Mouse (Mus musculus): Measurements from ENCODE around the gene Sbk1.

The Sbk1 gene

DNA sequence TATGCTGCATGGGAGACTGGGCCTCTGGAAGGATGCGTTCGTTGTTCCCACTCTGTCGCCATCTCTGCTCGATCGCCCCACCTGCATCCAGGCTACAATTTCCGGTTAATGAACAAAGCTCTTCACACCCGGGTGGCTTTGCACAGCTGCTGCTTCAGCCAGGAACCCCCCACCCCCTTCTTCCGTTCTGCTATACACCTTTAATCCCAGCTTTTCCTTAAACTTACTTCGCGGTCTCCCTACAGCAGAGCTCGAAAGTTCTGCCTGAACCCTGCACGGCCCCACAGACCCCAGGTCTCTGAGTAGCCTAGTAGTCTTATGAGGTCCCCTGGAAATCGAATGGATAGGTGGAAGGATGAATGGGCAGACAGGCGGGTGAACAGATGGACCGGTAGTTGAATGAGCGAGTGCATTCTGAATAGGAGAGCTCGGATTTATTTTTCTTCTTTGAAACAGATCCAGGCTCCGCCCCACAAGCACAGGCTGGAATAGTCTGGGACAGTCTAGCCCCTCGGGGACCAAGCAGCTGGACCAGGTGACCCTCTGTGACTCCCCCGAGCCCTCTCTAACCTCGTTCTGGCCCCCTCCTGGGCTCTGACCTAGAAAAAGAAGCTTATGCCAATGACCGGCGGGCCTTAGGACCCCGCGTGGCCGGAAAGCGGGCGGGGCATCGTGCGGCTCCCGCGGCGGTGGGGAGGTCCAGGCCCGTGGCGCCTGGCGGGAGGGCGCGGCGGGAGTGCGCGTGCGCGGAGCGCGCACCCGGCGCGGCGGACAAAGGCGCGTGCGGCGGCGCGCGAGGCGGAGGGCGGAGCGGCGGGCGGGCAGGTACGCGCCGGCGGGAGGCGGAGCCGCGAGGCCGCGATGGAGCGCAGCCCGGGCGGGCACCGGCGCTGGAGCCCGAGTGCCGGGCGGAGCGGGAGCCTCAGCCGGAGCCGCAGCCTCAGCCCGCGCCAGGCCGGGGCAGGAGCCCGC, at the start of gene Sbk1:
Gene Sbk1, plus strand, starts transcription at position 908 of the 972 bp plus-strand sequence.
- peak; percentile 90 for DNase-seq (ENCODE audit: low spot score)

GRCm38 (mm10) chr7:126222753-126223152, 49.7 kb upstream of the Sbk1 start:
- no peak for DNase-seq (ENCODE audit: low spot score)

GRCm38 (mm10) chr7:126226136-126226535, 46.3 kb upstream of the Sbk1 start:
- DNase-seq (ENCODE audit: low spot score) = no peak

- DNase-seq (ENCODE audit: low spot score) = no peak
Measured at GRCm38 (mm10) chr7:126230357-126231148, 41.9 kb upstream of the Sbk1 start.

- no peak for DNase-seq (ENCODE audit: low spot score)
Measured at GRCm38 (mm10) chr7:126232345-126233071, 39.9 kb upstream of the Sbk1 start.

- no peak for DNase-seq (ENCODE audit: low spot score)
Measured at GRCm38 (mm10) chr7:126234611-126235010, 37.8 kb upstream of the Sbk1 start.

DNA sequence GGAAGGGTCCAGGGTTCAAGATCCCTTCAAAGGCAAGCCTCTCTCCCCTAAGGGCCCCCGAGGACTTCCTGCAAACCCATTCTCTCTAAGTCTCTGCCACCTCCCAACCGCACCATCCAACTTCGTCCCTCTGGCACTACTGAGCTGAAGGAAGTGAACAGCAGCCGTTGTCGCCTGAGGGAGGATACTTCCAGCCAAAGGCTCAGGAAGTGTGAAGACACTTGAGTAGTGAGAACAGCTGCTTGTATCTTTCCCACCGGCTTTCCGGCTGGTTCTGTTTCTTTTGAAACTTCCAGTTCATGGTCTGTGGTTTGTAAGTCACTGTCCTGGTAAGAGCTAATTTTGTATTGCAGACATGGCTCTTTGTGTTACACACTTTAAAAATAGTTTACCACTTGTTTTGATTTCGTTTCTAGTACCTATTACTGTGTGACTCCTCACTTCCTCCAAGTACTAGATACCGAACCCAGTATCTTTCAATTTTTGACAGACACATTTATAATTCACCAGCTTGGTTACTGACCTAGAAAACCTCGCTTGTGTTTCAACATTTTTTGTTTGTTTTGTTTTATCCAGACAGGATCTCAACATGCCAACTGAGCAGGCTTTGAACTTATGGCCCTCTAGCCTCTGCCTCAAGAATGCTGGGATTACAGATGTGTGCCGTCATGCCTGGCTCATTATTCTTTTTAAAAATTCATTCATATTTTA, 36.2 kb upstream of the Sbk1 start:
- DNase-seq (ENCODE audit: low spot score) = no peak

DNA sequence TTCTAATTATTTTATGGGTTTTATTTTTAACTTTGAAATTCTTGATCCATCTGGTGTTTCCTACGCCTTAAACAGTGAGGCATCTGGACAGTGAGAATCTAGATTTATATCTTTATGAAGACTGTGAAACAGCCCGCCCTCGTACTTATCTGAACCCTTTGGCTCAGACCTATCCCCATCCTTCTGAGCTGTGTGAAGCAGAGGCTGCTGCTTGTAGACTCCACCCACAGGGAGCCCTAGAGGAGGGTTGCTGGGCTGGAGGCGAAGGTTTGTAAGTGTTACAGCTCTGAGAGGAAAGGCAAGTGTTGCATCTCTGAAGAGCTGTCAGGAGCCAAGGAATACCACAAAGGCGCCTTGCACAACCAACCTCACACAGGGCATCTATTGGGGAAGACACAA, 35.6 kb upstream of the Sbk1 start:
- no peak for DNase-seq (ENCODE audit: low spot score)

DNA sequence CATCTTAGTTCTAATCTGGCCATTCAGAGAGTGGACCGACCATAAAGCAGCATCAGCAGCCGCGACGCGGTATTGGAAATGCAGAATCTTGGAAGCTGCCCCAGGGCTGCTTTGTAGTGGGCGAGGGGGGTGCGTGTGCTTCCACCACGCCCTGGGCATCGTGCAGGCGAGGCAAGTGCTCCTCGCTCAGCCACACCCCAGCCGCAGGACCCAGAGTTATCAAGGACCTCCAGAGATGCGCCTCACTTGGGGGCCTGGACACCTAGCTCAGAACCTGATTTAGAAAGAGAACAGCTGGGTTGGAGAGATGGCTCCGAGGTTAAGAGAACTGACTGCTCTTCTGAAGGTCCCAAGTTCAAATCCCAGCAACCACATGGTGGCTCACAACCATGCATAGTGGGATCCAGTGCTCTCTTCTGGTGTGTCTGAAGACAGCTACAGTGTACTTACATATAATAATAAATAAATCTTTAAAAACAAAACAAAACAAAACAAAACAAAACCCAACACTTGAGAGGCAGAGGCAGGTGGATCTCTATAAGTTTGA, 31.5 kb upstream of the Sbk1 start:
- no peak for DNase-seq (ENCODE audit: low spot score)

- DNase-seq (ENCODE audit: low spot score) = no peak
Measured at GRCm38 (mm10) chr7:126244168-126244750, 28.2 kb upstream of the Sbk1 start.

DNA sequence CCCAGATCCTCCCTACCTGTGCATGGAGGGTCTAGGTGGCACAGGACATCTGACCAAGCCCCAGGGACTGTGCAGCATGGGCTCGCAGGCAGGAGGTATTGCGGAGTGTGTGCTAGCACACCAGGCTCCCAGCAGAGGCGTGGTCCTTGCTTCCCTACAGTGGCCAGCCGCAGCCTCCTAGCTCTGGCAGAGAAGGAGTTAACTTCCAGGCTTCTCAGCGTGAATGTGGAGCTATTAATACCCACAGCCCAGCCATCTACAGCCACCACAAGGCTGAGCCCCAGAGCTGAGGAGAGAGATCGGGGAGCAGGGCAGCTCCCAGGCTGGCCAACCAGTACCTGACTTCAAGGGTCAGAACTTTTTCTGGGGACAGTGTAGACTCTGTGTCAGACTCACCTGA, 24.3 kb upstream of the Sbk1 start:
- DNase-seq (ENCODE audit: low spot score) = no peak

DNA sequence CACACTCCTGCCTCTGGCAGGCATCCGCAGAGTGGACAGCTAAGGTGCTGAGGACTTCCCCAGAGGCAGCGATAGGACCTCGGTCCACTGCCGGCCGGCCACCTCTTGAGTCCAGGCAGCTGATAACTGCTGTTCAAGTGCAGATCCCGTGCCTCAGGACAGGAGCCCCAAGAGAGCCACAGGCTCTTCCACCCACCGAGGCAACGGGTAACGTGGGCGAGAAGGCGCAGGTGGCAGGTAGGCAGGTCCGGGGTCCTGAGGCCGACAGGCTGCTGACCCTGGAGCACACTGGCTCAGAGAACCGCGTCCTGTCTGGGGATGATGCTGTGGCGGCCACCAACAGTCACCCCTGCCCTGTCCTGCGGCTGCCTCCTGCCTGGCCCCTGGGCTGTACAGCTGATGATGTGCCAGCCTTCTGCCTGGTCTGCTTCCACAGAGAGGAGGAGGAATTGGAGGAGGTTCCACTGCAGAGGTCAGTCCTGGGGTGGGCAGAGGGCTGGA, 23.7 kb upstream of the Sbk1 start:
- DNase-seq (ENCODE audit: low spot score) = no peak

- no peak for DNase-seq (ENCODE audit: low spot score)
Measured at GRCm38 (mm10) chr7:126249146-126249545, 23.3 kb upstream of the Sbk1 start.

DNA sequence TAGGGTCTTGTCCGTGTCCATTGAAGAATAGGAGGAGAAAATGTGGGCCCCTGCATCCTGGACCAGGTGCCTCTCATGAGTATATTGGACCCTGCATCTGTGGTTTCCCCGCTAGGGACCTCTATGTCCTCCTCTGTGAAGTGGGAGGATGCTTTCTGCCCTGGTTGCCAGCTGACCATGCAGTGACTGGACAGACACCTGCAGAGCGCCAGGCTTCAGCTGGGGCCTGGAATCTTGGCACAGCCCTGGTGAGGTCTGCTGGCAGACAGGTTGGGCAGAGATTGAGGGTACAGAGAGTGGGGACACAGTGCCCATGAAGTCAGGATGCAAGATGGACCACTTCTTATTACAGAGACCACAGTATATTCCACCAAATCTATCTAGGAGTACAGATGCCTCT, 22.4 kb upstream of the Sbk1 start:
- DNase-seq (ENCODE audit: low spot score) = no peak

- DNase-seq (ENCODE audit: low spot score) = no peak
Measured at GRCm38 (mm10) chr7:126250481-126250880, 21.9 kb upstream of the Sbk1 start.

- no peak for DNase-seq (ENCODE audit: low spot score)
Measured at GRCm38 (mm10) chr7:126251698-126252097, 20.7 kb upstream of the Sbk1 start.

- DNase-seq (ENCODE audit: low spot score) = no peak
Measured at GRCm38 (mm10) chr7:126252230-126252629, 20.2 kb upstream of the Sbk1 start.

- peak; percentile 32 for DNase-seq (ENCODE audit: low spot score)
Measured at GRCm38 (mm10) chr7:126260280-126261210, 11.9 kb upstream of the Sbk1 start.

GRCm38 (mm10) chr7:126261823-126262222, 10.6 kb upstream of the Sbk1 start:
- DNase-seq (ENCODE audit: low spot score) = no peak

GRCm38 (mm10) chr7:126263964-126264363, 8.5 kb upstream of the Sbk1 start:
- DNase-seq (ENCODE audit: low spot score) = no peak

Measured in testis, postnatal 14 days (tissue).